ENCODE assay signal across 8 mouse cellular contexts in genomic region chr3:96333396-96334174, GRCm38 (mm10). TPM values are rescaled to one million over a fixed set of nuclear protein-coding genes. Genes with fewer than 3 reads are reported as not detected.
DNase-seq lines count a peak whose midpoint lies in the region; ATAC-seq and TF ChIP-seq lines count a peak whose summit lies in the region.

No protein-coding gene starts in this region.

- peak overlapping the region; percentile 25 for H3K4me2 ChIP-seq in hindbrain, embryonic 12.5 days (replicated peaks)
- H3K4me2 ChIP-seq in midbrain, embryonic 13.5 days (replicated peaks): peak overlapping the region; percentile 11; the same call in 1 of the 2 replicates

- WGBS in liver, adult 2 months: 4% methylated on average over 25 of the region's 25 CpGs
- WGBS in hindbrain, embryonic 12.5 days: 2% methylated on average over 25 of the region's 25 CpGs
- WGBS in midbrain, embryonic 13.5 days: 2% methylated on average over 25 of the region's 25 CpGs

- no peak for TF ChIP-seq POLR2A in liver, adult 2 months (IDR thresholded peaks at IDR 0.05; ENCODE audit: extremely low read depth, insufficient read depth, low read length)

- no peak overlapping the region for H3K9ac ChIP-seq in liver, adult 2 months (ENCODE audit: low read depth, low read length)
- no peak overlapping the region for H3K9ac ChIP-seq in hindbrain, embryonic 12.5 days
- H3K9ac ChIP-seq in midbrain, embryonic 13.5 days (replicated peaks): no peak overlapping the region

- H3K27ac ChIP-seq in liver, adult 2 months (replicated peaks; ENCODE audit: insufficient read depth, low read depth, low read length): no peak overlapping the region
- no peak overlapping the region for H3K27ac ChIP-seq in hindbrain, embryonic 12.5 days
- H3K27ac ChIP-seq in midbrain, embryonic 13.5 days: no peak overlapping the region

- 0 out of 2 replicates have a peak overlapping the region, but pooled peaks have one; percentile 28 for H3K4me3 ChIP-seq in liver, adult 2 months (ENCODE audit: insufficient read depth, low read depth, low read length)
- H3K4me3 ChIP-seq in hindbrain, embryonic 12.5 days: peak overlapping the region; percentile 3; the same call in 1 of the 2 replicates
- no peak overlapping the region for H3K4me3 ChIP-seq in midbrain, embryonic 13.5 days (replicated peaks)

- H3K27me3 ChIP-seq in liver, adult 2 months (ENCODE audit: control insufficient read depth, insufficient read depth, low read length): peaks cover 25% of the 10 kb centered on the region; the same call in 1 of the 2 replicates
- H3K27me3 ChIP-seq in hindbrain, embryonic 12.5 days: peaks cover 95% of the 10 kb centered on the region
- H3K27me3 ChIP-seq in midbrain, embryonic 13.5 days: peaks cover 98% of the 10 kb centered on the region

- H3K36me3 ChIP-seq in liver, adult 2 months (ENCODE audit: control insufficient read depth, insufficient read depth, low read length): no peaks in the 10 kb centered on the region
- H3K36me3 ChIP-seq in hindbrain, embryonic 12.5 days: no peaks in the 10 kb centered on the region
- H3K36me3 ChIP-seq in midbrain, embryonic 13.5 days: no peaks in the 10 kb centered on the region

- no peaks in the 10 kb centered on the region for H3K4me1 ChIP-seq in liver, adult 2 months (ENCODE audit: control insufficient read depth, insufficient read depth, low read length)
- peaks cover 3% of the 10 kb centered on the region; the same call in 1 of the 2 replicates for H3K4me1 ChIP-seq in hindbrain, embryonic 12.5 days
- peaks cover 6% of the 10 kb centered on the region; the same call in 1 of the 2 replicates for H3K4me1 ChIP-seq in midbrain, embryonic 13.5 days (replicated peaks)

- no peaks in the 10 kb centered on the region for H3K9me3 ChIP-seq in hindbrain, embryonic 12.5 days (replicated peaks)
- H3K9me3 ChIP-seq in midbrain, embryonic 13.5 days: no peaks in the 10 kb centered on the region

- ATAC-seq in activated CD4-positive, CD25-positive, alpha-beta regulatory T cell, adult 4 months: peak; percentile 40
- no peak for ATAC-seq in hindbrain, embryonic 12.5 days (ENCODE audit: low FRiP score)
- ATAC-seq in midbrain, embryonic 13.5 days: no peak
- no peak for ATAC-seq in frontal cortex, adult (ENCODE audit: low TSS enrichment)

- H3K79me2 ChIP-seq in liver, adult 2 months (ENCODE audit: control insufficient read depth, insufficient read depth, low read length): no peaks in the 10 kb centered on the region

- no peak for TF ChIP-seq CTCF in liver, adult 2 months (IDR thresholded peaks at IDR 0.05; ENCODE audit: low read depth, low read length)

- no peak for DNase-seq in liver, adult 2 months (ENCODE audit: extremely low read depth, low read depth, low spot score)
- no peak for DNase-seq in liver
- DNase-seq in thymus, postnatal 4 days: no peak
- no peak for DNase-seq in cerebellum, adult 8-10 months

RNA-seq across cellular contexts. Expression of gene Fcgr1, which starts 39.8 kb away (rescaled TPM):
- 3.2 and 3.7 TPM in 2 replicates for total RNA-seq in liver, adult 2 months (2014; rRNA removed)
- 0.97 and 2.2 TPM in 2 replicates for polyA plus RNA-seq in liver, adult 2 months (2012; rRNA removed)
- polyA plus RNA-seq in activated CD4-positive, CD25-positive, alpha-beta regulatory T cell, adult 4 months (2017; shearing (Covaris generic)): not detected
- polyA plus RNA-seq in hindbrain, embryonic 12.5 days (2016; fragmentation: Nextera tagmentation; extraction: Ambion mirVana): 2.0 TPM in 2 replicates
- 1.2 and 1.9 TPM in 2 replicates for polyA plus RNA-seq in midbrain, embryonic 13.5 days (2015; fragmentation: Nextera tagmentation; extraction: Ambion mirVana)
